10 mouse cellular contexts compared by ENCODE assay signal in the genomic region with DNA sequence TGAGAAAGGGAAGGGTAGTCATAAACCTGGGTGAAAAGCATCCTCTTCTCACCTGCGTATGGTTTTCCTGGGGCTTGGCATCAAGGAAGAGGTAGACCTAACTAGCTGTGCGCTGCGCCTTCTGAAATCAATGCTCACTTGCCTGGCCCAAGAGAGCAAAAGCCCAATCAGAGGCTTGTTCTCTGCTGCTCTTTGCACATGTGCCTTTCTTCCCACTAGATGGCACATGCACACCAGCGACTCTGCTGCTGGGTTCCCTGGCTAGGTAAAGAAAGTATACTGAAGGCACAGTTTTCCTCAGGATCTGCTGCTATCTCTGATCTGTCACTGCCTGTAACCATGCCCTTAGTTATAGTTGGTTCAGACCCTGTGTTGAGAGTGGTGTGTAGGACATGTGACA.
DNase-seq lines count a peak whose midpoint lies in the region; ATAC-seq and TF ChIP-seq lines count a peak whose summit lies in the region.
"Had no signal": no experiment of that assay in that cellular context is flagged by ENCODE, and none has a peak within 500 bp of the region (broad histone marks: within the 10 kb centered on the region; RNA-seq: fewer than 3 reads in every experiment).

No protein-coding gene starts in this region.

- no peak for TF ChIP-seq EP300 in heart, postnatal 0 days (IDR thresholded peaks at IDR 0.05; ENCODE audit: low read depth)

- H3K4me3 ChIP-seq in heart, postnatal 0 days (ENCODE audit: low read depth, low read length) = no peak overlapping the region
- peak overlapping the region; percentile 40 for H3K4me3 ChIP-seq in megakaryocyte, embryonic 14.5 days (replicated peaks)
- H3K4me3 ChIP-seq: heart, embryonic 10.5 days had no signal

- H3K4me1 ChIP-seq in heart, postnatal 0 days (ENCODE audit: control insufficient read depth, insufficient read depth) = no peaks in the 10 kb centered on the region
- H3K4me1 ChIP-seq in megakaryocyte, embryonic 14.5 days = peaks cover 35% of the 10 kb centered on the region

- in situ Hi-C loops in Patski (cut with MboI; ENCODE audit: low pct_unique_long_range_greater_than_20kb) = no loop called here

- peaks cover 58% of the 10 kb centered on the region for H3K36me3 ChIP-seq in heart, postnatal 0 days (replicated peaks; ENCODE audit: control insufficient read depth, insufficient read depth, low read length)
- peaks cover 90% of the 10 kb centered on the region for H3K36me3 ChIP-seq in megakaryocyte, embryonic 14.5 days (replicated peaks; ENCODE audit: low read length)

- H3K9ac ChIP-seq in heart, postnatal 0 days (replicated peaks; ENCODE audit: low read depth, low read length) = no peak overlapping the region

- TF ChIP-seq CTCF in heart, postnatal 0 days (IDR thresholded peaks at IDR 0.05; ENCODE audit: low read depth) = peak; percentile 44
- TF ChIP-seq CTCF in Patski (IDR thresholded peaks at IDR 0.05) = peak; percentile 35

- no peak for DNase-seq in heart, postnatal 0 days (ENCODE audit: low spot score)
- DNase-seq in heart, postnatal 25 days (ENCODE audit: low spot score) = no peak
- DNase-seq in Patski (ENCODE audit: low read depth, low spot score) = no peak
- no peak for DNase-seq in layer of hippocampus, adult 9-10 months (ENCODE audit: low spot score)
- DNase-seq: kidney, adult 11 months had no signal

- no peaks in the 10 kb centered on the region for H3K27me3 ChIP-seq in heart, postnatal 0 days (ENCODE audit: control insufficient read depth, insufficient read depth, low read length)
- H3K27me3 ChIP-seq in megakaryocyte, embryonic 14.5 days (replicated peaks) = no peaks in the 10 kb centered on the region
- H3K27me3 ChIP-seq in Patski = no peaks in the 10 kb centered on the region

- ATAC-seq in heart, postnatal 0 days (ENCODE audit: insufficient read depth, low read depth) = no peak
- ATAC-seq in megakaryocyte, adult 5-6 weeks (ENCODE audit: poor library complexity, severe bottlenecking) = no peak
- ATAC-seq in Patski = no peak
- ATAC-seq in megakaryocyte progenitor cell, adult 5-6 weeks (replicated peaks; ENCODE audit: poor library complexity) = peak; percentile 43
- no peak for ATAC-seq in granulocyte monocyte progenitor cell, adult 5-6 weeks (replicated peaks; ENCODE audit: poor library complexity, severe bottlenecking)

- intact Hi-C loops in heart, postnatal 25 days (cut with DNase I) = no loop called here

- POLR2A ChIA-PET in Patski (lab: Charles Lee) = no interaction called here

- no peak overlapping the region for H3K4me2 ChIP-seq in heart, postnatal 0 days (ENCODE audit: low read depth, low read length)

- no peak overlapping the region for H3K27ac ChIP-seq in heart, postnatal 0 days (ENCODE audit: low read depth)
- H3K27ac ChIP-seq: heart, embryonic 10.5 days had no signal

- WGBS in heart, postnatal 0 days = 79% methylated on average over 4 of the region's 4 CpGs

- CTCF ChIA-PET in Patski (lab: Charles Lee) = no interaction called here

- H3K9me3 ChIP-seq in heart, postnatal 0 days (replicated peaks; ENCODE audit: control insufficient read depth, low read length) = no peaks in the 10 kb centered on the region
- H3K9me3 ChIP-seq in megakaryocyte, embryonic 14.5 days = no peaks in the 10 kb centered on the region
- H3K9me3 ChIP-seq: heart, embryonic 10.5 days had no signal
